Mouse (Mus musculus) heart, postnatal 0 days (tissue): ENCODE measurements around the gene Xaf1.
"Not testable (repeated sequence)": the region's sequence is repeated elsewhere in the genome, so short reads cannot be mapped to it uniquely, and the experiment has no call there.

Experiments used
- CTCF ChIP-seq: IDR thresholded peaks from 2 replicates; pipeline ENCODE4 v1.5.1; 2016; ENCODE audit warnings: antibody characterized with exemption, control low read depth, low read depth
- EP300 ChIP-seq: IDR thresholded peaks from 2 replicates; pipeline ENCODE4 v1.6.1; 2016; ENCODE audit warnings: antibody characterized with exemption, low read depth

DNA sequence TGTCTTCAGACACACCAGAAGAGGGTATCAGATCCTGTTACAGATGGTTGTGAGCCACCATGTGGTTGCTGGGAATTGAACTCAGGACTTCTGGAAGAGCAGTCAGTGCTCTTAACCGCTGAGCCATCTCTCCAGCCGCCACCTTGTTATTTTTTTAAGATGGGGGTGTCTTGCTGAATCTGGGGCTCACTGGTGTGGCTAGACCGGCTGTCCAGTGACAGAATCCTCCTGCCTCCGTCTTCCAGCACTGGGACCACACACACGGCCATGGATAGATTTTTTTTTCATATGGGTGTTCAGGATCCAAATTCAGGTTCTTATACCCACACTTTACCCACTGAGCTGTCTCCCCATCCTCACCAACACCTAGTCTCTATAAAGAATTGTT is 41.8 kb downstream of the Xaf1 start:
- TF ChIP-seq EP300, CTCF: not testable (repeated sequence)
